Mouse (Mus musculus): ENCODE results near the gene Gm1043.

The Gm1043 gene

DNA sequence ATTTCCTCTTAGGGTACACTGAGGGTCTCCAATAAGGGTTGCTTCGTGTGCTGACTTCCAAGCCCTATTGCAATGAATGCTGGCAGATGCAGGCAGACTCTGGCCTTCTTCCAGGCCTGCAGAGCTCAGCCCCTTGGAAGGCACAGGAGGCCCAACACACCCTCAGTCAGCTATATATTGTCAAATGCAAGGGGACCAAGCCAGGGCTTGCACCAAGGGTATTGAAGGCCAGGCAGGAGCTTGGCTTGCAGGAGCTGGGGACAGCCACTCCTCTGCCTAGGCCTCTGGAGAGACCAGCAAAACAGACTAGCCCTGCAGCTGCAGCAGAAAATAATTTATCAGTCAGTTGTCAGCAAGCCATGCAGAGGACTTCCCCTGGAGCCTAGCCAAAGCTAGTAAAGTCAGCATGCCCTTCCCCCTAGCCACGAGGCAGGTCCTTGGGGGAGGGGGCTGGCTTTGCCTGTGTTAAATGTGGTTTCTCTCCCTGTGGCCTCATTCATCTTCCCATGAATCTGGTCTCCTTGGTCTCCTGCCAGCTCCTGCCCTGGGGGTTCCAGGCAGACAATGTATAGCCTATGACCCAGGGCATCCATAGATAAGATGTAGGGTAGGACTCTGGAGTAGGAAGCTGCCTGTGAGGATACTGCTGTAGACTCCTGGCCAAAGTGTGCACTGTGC is 113.0 kb downstream of the Gm1043 start:
- in situ Hi-C loops (cut with MboI, MseI) = no loop called here

DNA sequence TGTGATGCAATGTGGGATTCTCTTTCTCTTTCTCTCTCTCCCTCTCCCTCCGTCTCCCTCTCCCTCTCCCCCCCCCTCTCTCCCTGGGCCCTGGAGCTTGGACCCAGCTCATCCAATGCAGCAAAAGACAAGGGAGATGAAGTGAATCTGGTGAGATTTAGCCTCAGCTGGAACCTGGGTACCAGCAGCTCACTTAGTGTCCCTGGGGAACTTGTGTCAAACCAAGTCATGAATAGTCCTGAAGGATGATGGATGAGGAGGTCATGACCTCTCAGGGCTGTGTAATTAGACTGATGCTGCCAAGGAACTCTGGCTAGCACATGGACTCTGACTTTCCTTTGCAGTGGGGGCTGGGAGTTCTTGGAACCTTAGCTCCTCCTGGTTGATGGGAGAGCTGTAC is 117.1 kb downstream of the Gm1043 start:
- in situ Hi-C loops (cut with MboI, MseI) = no loop called here

DNA sequence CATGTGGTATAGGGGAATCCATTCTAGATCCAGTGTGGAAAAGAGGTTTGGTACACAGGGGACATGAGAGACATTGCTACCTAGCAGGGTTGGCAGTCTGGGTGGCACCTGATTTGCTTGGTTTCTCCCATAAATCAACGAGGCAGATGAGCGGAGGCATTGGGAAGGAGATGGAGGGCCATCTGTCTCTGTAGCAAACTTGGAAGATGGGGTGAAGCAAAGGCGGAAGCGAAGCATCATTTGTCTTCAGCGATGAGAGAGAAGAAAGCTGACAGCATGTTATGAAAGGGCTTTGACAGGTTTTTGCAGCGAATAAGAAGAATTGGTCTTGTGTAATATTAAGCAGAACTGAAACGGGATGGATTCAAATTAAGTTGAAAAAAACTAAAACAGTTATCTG is 119.7 kb downstream of the Gm1043 start:
- in situ Hi-C loops (cut with MboI, MseI) = no loop called here

DNA sequence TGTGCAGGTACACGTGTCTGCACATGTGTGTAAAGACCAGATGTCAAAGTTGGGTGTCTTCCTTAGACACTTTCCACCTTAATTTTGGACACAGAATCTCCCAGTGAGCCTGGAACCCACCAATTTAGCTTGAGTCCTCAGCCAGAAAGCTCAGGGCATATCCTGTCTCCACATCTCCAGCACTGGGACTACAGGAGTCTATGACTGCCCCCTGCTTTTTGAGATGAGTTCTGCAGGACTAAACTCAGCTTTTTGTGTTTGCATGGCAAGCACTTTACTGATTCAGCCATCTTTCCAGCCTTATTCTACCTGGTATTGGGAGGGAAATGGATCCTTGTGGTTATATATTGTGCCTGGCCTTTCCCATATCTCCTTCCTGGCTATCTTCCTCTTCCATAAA is 120.2 kb downstream of the Gm1043 start:
- in situ Hi-C loops (cut with MboI, MseI) = no loop called here

DNA sequence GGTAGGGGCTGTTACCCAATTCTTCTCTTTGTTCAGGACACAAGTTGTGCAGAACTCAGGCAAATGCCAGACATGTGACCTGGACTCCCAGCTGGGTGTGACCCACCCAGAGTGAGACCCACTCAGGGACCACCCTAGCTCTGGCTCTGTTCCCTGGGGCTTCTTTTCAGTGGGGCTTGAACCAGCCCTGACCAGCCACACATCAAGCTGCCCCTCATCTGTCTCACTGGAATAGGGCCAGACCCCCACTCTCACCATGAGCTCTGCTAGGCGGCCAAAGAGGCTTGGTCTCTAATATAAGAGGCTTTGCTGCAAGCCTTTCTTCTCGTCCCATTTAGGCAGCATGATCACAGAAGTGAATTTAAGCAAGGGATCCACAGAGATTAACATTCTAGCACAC is 121.2 kb downstream of the Gm1043 start:
- in situ Hi-C loops (cut with MboI, MseI) = no loop called here

DNA sequence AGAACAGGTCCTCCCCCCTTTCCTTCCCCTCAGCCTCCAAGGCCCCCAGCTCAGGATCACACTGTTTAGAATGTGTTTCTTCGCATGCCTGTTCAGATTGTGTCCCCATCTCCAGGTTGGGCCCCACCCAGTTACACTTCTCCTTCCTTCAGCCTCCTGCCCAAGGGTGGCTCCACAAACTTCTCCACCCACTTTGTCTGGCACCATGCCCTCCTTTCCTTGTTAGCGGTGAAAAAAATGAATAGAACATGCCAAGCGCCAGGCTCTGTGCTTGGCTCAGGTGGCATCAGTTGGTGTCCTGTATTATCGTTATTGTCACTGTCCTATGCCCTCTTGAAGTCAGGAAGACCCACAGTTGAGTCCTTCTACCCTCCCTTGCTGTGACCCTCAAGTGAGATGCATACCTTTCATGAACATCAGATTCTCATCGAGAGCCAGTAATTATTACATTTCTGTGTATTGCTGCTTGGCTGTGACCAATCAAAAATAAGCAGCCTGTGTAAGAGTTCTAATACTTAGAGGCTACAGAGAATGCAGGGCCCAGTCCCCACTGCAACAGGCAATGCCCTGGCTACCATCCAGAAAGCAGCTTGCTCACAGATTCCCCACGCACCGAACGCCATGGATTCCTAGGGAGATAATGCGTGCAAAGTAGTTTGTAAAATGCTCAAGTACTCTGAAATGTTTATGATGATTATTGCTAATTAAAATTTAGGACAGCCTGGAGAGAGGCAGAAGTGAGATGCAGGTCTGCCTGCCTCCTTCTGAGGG is 128.0 kb downstream of the Gm1043 start:
- in situ Hi-C loops (cut with MboI, MseI) = no loop called here

DNA sequence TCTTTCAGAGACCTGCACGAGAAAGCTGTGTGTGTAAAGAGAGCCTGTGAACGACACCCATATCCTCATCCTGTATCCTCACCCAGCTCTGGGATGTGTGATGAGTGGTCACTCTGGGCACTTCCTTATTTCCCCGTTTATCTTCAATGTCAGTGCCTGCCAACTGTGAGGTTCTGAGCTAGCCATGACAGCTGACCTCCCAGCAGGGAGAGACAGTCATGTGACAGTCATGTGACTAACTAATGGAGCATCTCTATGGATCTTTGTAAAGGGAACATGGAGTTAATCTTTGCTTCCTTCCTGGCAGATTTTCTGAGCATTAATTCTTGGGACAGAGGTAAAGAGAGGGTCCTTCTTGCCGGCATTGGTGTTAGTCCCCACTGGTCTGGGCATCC is 128.5 kb downstream of the Gm1043 start:
- in situ Hi-C loops (cut with MboI, MseI) = no loop called here

GRCm38 (mm10) chr5:37214614-37215013 is 129.4 kb downstream of the Gm1043 start:
- in situ Hi-C loops (cut with MboI, MseI) = no loop called here

GRCm38 (mm10) chr5:37215276-37215675 is 130.1 kb downstream of the Gm1043 start:
- in situ Hi-C loops (cut with MboI, MseI) = no loop called here

- in situ Hi-C loops (cut with MboI, MseI) = no loop called here
These were observed 134.4 kb downstream of the Gm1043 start for GRCm38 (mm10) chr5:37219615-37220014.

DNA sequence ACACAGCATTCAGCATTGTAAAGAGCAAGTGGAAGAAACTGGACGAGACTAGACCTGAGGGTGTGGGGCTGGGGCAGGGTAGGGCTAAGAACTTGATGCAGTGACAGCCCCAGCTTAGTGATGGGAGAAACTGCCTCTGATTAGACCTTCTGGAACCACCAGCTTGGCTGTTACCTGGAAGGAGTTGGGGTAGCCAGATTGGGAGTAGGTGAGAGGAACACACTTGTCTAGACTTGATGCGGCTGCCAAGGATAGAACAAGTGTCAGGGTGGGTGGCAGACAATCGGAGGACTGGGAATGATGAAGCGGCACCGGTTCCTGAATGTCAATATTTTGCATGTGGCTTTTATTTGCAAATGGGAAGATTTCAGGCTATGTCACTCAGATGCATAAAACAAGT is 135.4 kb downstream of the Gm1043 start:
- in situ Hi-C loops (cut with MboI, MseI) = no loop called here

GRCm38 (mm10) chr5:37221563-37221962 is 136.4 kb downstream of the Gm1043 start:
- in situ Hi-C loops (cut with MboI, MseI) = no loop called here

DNA sequence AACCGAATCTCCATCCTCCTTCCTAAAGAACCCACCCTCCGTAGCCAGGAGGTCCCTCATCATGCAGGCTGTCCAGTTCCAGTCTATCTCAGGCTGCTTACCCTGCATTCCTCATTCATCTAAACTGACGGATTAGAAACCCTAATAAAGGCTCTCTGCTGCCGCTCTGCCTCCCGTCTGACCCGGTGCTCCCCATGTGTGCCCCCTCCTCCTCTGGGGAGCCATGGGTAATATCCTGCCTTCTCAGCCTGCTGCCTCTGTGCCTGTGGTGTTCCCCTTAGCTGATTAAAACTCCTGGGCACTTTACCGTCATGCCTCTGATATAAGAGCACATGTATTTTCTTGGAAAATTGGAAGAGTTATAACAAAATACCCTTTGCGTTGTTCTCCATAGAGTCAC is 137.1 kb downstream of the Gm1043 start:
- in situ Hi-C loops (cut with MboI, MseI) = no loop called here

- in situ Hi-C loops (cut with MboI, MseI) = no loop called here
These were observed 140.5 kb downstream of the Gm1043 start for GRCm38 (mm10) chr5:37225708-37226107.

DNA sequence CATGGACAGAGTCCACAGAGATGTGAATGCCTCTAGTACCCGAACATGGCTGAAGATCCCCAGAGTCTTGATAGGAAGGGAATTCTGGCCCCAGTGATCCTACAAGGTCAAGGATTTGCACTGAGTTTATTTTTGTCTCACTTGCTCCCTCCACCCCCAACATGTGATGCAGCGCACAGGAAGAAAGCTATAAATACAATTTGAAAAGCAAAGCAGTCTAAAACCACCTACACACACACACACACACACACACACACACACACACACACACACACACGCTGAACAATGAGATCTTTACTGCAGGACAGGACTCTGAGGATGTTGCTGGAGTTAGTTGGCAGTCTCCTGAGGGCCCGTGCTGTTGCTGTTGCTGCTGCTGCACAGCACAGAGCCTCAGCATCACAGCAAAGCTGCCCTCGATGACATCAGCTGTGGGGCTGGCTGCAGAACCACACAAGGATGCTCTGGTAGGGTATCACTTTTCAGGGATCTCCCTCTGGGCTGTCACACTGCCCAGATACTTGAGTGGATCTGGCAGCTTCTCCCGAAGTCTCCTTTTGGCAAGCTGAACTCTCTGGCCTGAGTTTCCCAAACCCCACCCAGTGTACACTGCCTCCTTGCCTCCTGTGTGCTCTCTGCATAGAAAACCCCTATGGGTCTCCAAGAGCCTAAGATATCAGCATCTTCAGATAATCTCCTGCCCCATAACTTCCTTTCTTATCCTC is 142.9 kb downstream of the Gm1043 start:
- in situ Hi-C loops (cut with MboI, MseI) = no loop called here

DNA sequence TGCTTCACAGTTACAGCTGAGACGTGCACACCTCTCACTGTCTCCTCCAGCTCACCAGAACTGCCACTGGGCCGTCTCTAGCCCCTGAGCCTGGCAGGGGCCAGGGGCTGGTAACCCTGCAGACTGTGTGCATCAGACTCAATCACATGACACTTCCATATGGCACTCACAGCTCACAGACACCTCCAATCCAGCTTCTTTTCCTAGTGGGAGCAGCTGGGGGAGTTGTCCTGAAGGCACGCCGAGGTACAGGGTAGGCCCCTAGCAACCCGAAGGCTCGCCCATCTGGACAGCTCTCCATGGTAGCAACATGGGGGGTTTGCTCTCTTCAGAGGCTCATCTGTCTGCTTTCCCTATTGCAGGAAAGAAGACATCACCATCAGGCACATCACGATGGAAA is 143.7 kb downstream of the Gm1043 start:
- in situ Hi-C loops (cut with MboI, MseI) = no loop called here

GRCm38 (mm10) chr5:37233010-37233557 is 147.9 kb downstream of the Gm1043 start:
- in situ Hi-C loops (cut with MboI, MseI) = no loop called here

GRCm38 (mm10) chr5:37238654-37239053 is 153.5 kb downstream of the Gm1043 start:
- in situ Hi-C loops (cut with MboI, MseI) = no loop called here

DNA sequence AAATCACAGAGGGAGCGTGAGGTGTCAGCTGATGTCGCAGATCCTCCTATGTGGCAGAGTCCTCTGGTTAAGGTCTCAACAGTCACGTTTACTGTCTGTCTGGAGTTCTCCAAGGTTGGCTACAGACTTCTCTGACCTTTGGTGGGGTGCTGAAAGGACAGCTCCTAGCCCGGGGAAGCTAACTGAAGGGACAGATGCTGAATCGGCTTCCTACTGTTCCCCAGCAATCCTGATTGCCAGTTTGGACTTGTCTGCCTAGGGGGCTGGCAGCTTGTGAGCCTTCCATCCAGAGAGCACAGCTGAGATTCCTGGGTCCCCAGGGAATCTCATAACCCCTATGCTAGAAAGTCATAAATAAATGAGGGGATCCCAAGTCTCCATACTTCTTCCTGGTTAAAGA is 155.4 kb downstream of the Gm1043 start:
- in situ Hi-C loops (cut with MboI, MseI) = no loop called here

DNA sequence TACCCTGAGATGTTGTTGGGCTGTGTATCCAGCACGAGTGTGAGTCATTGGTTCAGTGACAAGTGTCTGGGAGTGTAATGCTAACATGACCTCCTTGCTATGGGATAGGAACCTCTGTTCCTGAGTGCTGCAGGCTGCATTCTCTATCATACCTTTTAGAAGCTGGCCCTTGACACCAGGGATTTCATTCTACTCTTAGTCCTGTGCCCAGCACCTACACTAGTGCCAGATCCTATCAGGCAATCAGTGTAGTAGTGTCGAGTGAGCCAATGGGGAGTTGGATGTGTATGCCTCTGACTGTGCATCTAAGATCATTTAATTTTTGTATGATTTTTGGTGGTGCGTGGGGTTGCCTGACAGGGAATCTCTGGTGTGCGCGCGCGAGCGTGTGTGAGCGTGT is 156.1 kb downstream of the Gm1043 start:
- in situ Hi-C loops (cut with MboI, MseI) = no loop called here

GRCm38 (mm10) chr5:37241651-37242151 is 156.5 kb downstream of the Gm1043 start, which contains the start of gene Crmp1:
Crmp1 (plus strand) TSS chr5:37241940.
- in situ Hi-C loops (cut with MboI, MseI) = no loop called here
